Mouse (Mus musculus) lung, adult 2 months (tissue): Measurements from ENCODE around the gene Gzmm.

Experiments
- CTCF ChIP-seq: fragments of 200-500 bp; IDR thresholded peaks from 2 replicates; pipeline ENCODE4 v1.5.1; 2011; ENCODE audit warnings: mild to moderate bottlenecking, low read length, control low read depth; ENCODE audit not compliant: insufficient read depth
- POLR2A ChIP-seq: fragments of 200-500 bp; IDR thresholded peaks from 2 replicates; pipeline ENCODE4 v1.6.1; 2011; ENCODE audit warnings: low read depth, mild to moderate bottlenecking, control low read depth, low read length, borderline replicate concordance; ENCODE audit errors: extremely low read depth

- no peak for TF ChIP-seq CTCF
- TF ChIP-seq POLR2A = peak; percentile 15; the same call in 1 of the 2 replicates
Observed at GRCm38 (mm10) chr10:79713163-79713562, 24.3 kb downstream of the Gzmm start.
